Mouse (Mus musculus) liver, embryonic 14.5 days (tissue): ENCODE results near the gene Cd2. TPM values are rescaled to one million over a fixed set of nuclear protein-coding genes. Genes with fewer than 3 reads are reported as not detected.

Source experiments
- ATAC-seq: fragments of 200-750 bp; cut with Nextera tagmentation; 2 replicates; pipeline ENCODE4 v1.8.0; 2017; ENCODE audit warnings: moderate number of reproducible peaks, mild to moderate bottlenecking, moderate library complexity; ENCODE audit not compliant: insufficient read depth
- DNase-seq, 3 experiments: peaks; one replicate each; pipeline ENCODE4 v3.0.0-alpha.2; 2012 to 2013; ENCODE audit warnings: low read depth in 3 of 3, low spot score in 3 of 3
- H3K27ac ChIP-seq: fragments of 300-500 bp; sonication (generic); 2 replicates; pipeline ENCODE4 v1.5.1; 2014; ENCODE audit warnings: moderate library complexity, mild to moderate bottlenecking, control low read depth, inconsistent platforms
- H3K27me3 ChIP-seq: fragments of 300-500 bp; sonication (generic); 2 replicates; pipeline ENCODE4 v1.6.1; 2014; ENCODE audit warnings: mild to moderate bottlenecking, low read length, moderate library complexity; ENCODE audit not compliant: control insufficient read depth, insufficient read depth
- H3K36me3 ChIP-seq: fragments of 300-500 bp; sonication (generic); replicated peaks from 2 replicates; pipeline ENCODE4 v1.6.1; 2014; ENCODE audit warnings: low read depth; ENCODE audit not compliant: control insufficient read depth, insufficient read depth
- H3K4me1 ChIP-seq, 2 experiments: fragments of 200-500 bp in 1 of 2; fragments of 300-500 bp in 1 of 2; sonication (generic) in 1 of 2; replicated peaks; 2 replicates each; pipeline ENCODE4 v1.6.1; 2012 to 2014; ENCODE audit warnings: antibody characterized with exemption in 1 of 2, inconsistent platforms in 1 of 2, low read length in 1 of 2; ENCODE audit not compliant: control insufficient read depth in 2 of 2, insufficient read depth in 2 of 2
- H3K4me2 ChIP-seq: fragments of 300-500 bp; sonication (generic); 2 replicates; pipeline ENCODE4 v1.6.1; 2014; ENCODE audit warnings: low read depth, mild to moderate bottlenecking, control low read depth, moderate library complexity
- H3K4me3 ChIP-seq, 2 experiments: fragments of 200-500 bp in 1 of 2; fragments of 300-500 bp in 1 of 2; sonication (generic) in 1 of 2; 2 replicates each; pipeline ENCODE4 v1.5.1; 2012 to 2014; ENCODE audit warnings: low read depth in 2 of 2, low read length in 2 of 2, mild to moderate bottlenecking in 2 of 2, control low read depth in 1 of 2, inconsistent platforms in 1 of 2, moderate library complexity in 1 of 2; ENCODE audit not compliant: insufficient read depth in 1 of 2
- H3K9ac ChIP-seq: fragments of 300-500 bp; sonication (generic); replicated peaks from 2 replicates; pipeline ENCODE4 v1.6.1; 2014; ENCODE audit warnings: mild to moderate bottlenecking, control low read depth, moderate library complexity
- H3K9me3 ChIP-seq: fragments of 300-500 bp; sonication (generic); 2 replicates; pipeline ENCODE4 v1.6.1; 2016; ENCODE audit warnings: low read length, mixed read lengths; ENCODE audit not compliant: control insufficient read depth
- CTCF ChIP-seq: IDR thresholded peaks from 2 replicates; pipeline ENCODE4 v1.5.1; 2016; ENCODE audit warnings: antibody characterized with exemption, low read depth, control low read depth
- EP300 ChIP-seq: IDR thresholded peaks from 2 replicates; pipeline ENCODE4 v1.6.1; 2016; ENCODE audit warnings: antibody characterized with exemption, low read depth
- WGBS: fragments of 180-500 bp; shearing (Covaris S2); extraction: QIAGEN DNeasy Blood & Tissue Kit; methylation state at CpG from one replicate; pipeline ENCODE4 v1.1.7; 2014; ENCODE audit not compliant: insufficient replicate concordance; 5-methylcytosine and 5-hydroxymethylcytosine counted together
- polyA plus RNA-seq, 2 experiments: library from polyadenylated mRNA; depleted of rRNA in 1 of 2; stranded (reverse) in 1 of 2; unstranded in 1 of 2; fragments of >200 nt; fragmentation: Nextera tagmentation in 1 of 2; extraction: Ambion mirVana in 1 of 2; gene quantifications; 2 replicates each; pipeline versions ENCODE4 v1.2.1 to v1.2.3; 2012 to 2014

The Cd2 gene
- polyA plus RNA-seq, 2 experiments = not detected

- WGBS = 40% methylated on average over 8 of the region's 8 CpGs
- H3K27ac ChIP-seq = no peak overlapping the region
- no peaks in the 10 kb centered on the region for H3K27me3 ChIP-seq
- H3K4me3 ChIP-seq = no peak overlapping the region
- no peak overlapping the region for H3K9ac ChIP-seq
- H3K36me3 ChIP-seq = no peaks in the 10 kb centered on the region
- TF ChIP-seq EP300 = no peak
- TF ChIP-seq CTCF = no peak
- H3K4me2 ChIP-seq = no peak overlapping the region
- DNase-seq (no peak), ATAC-seq (no peak)
- no peaks in the 10 kb centered on the region for H3K4me1 ChIP-seq
- H3K9me3 ChIP-seq = no peaks in the 10 kb centered on the region
Measured at GRCm38 (mm10) chr3:101293571-101294135, 5.9 kb upstream of the Cd2 start.

- WGBS = 64% methylated on average over 5 of the region's 5 CpGs
- ATAC-seq = no peak
- Histone ChIP-seq H3K27me3 (no peaks in the 10 kb centered on the region), H3K9me3 (no peaks in the 10 kb centered on the region), H3K4me1 (no peaks in the 10 kb centered on the region), H3K9ac (no peak overlapping the region), H3K4me3 (no peak overlapping the region), H3K36me3 (no peaks in the 10 kb centered on the region), H3K4me2 (no peak overlapping the region), H3K27ac (no peak overlapping the region)
- DNase-seq = no peak
- TF ChIP-seq CTCF = no peak
- TF ChIP-seq EP300 = no peak
Measured at GRCm38 (mm10) chr3:101292611-101293010, 4.9 kb upstream of the Cd2 start.

- no peak overlapping the region for H3K9ac ChIP-seq
- 35% methylated on average over 19 of the region's 19 CpGs for WGBS
- H3K27me3 ChIP-seq = no peaks in the 10 kb centered on the region
- no peaks in the 10 kb centered on the region for H3K9me3 ChIP-seq
- TF ChIP-seq EP300 (no peak), CTCF (no peak)
- ATAC-seq = no peak
- no peak for DNase-seq
- no peak overlapping the region for H3K4me3 ChIP-seq
- H3K36me3 ChIP-seq = no peaks in the 10 kb centered on the region
- H3K27ac ChIP-seq = no peak overlapping the region
- H3K4me2 ChIP-seq = no peak overlapping the region
- no peaks in the 10 kb centered on the region for H3K4me1 ChIP-seq
Measured at GRCm38 (mm10) chr3:101290587-101291520, 3.1 kb upstream of the Cd2 start.

GRCm38 (mm10) chr3:101290036-101290435, 2.3 kb upstream of the Cd2 start:
- H3K4me1 ChIP-seq = no peaks in the 10 kb centered on the region
- TF ChIP-seq EP300 (no peak), CTCF (no peak)
- H3K27me3 ChIP-seq = no peaks in the 10 kb centered on the region
- H3K36me3 ChIP-seq = no peaks in the 10 kb centered on the region
- H3K27ac ChIP-seq = no peak overlapping the region
- H3K4me3 ChIP-seq = no peak overlapping the region
- H3K9ac ChIP-seq = no peak overlapping the region
- no peak for ATAC-seq
- WGBS = 67% methylated on average over 7 of the region's 7 CpGs
- no peaks in the 10 kb centered on the region for H3K9me3 ChIP-seq
- H3K4me2 ChIP-seq = no peak overlapping the region
- no peak for DNase-seq

GRCm38 (mm10) chr3:101289406-101289805, 1.7 kb upstream of the Cd2 start:
- H3K9me3 ChIP-seq = no peaks in the 10 kb centered on the region
- no peak overlapping the region for H3K4me3 ChIP-seq
- H3K4me1 ChIP-seq = no peaks in the 10 kb centered on the region
- DNase-seq (no peak), ATAC-seq (no peak)
- WGBS = 67% methylated on average over 3 of the region's 3 CpGs
- H3K36me3 ChIP-seq = no peaks in the 10 kb centered on the region
- no peak overlapping the region for H3K9ac ChIP-seq
- no peak for TF ChIP-seq EP300
- no peak for TF ChIP-seq CTCF
- no peaks in the 10 kb centered on the region for H3K27me3 ChIP-seq
- no peak overlapping the region for H3K27ac ChIP-seq
- no peak overlapping the region for H3K4me2 ChIP-seq
